Mouse (Mus musculus) E14TG2a.4 (cell line): ENCODE data around the gene Gucd1.

Source experiments
- H3K27me3 ChIP-seq: 2 replicates; pipeline ENCODE4 v1.6.1; 2014; ENCODE audit warnings: low read length, control low read depth; ENCODE audit not compliant: insufficient read depth
- H3K36me3 ChIP-seq: 2 replicates; pipeline ENCODE4 v1.6.1; 2014; ENCODE audit warnings: low read length, control low read depth; ENCODE audit not compliant: insufficient read depth
- H3K4me1 ChIP-seq: replicated peaks from 2 replicates; pipeline ENCODE4 v1.6.1; 2014; ENCODE audit warnings: low read depth, low read length, control low read depth
- H3K4me3 ChIP-seq: replicated peaks from 2 replicates; pipeline ENCODE4 v1.5.1; 2014; ENCODE audit warnings: mild to moderate bottlenecking, low read length
- H3K9me3 ChIP-seq: 2 replicates; pipeline ENCODE4 v1.6.1; 2014; ENCODE audit warnings: low read length, control low read depth
- CTCF ChIP-seq: conservative IDR thresholded peaks from 2 replicates; pipeline ENCODE4 v1.5.1; 2014; ENCODE audit warnings: low read length
- NANOG ChIP-seq: IDR thresholded peaks from 2 replicates; pipeline ENCODE4 v1.6.1; 2014; ENCODE audit warnings: borderline replicate concordance, low read length, mixed read lengths
- POU5F1 ChIP-seq: IDR thresholded peaks from 2 replicates; pipeline ENCODE4 v1.6.1; 2014; ENCODE audit warnings: low read length, borderline replicate concordance

Gene Gucd1

GRCm38 (mm10) chr10:75312361-75312760, 205.4 kb downstream of the Gucd1 start:
- peaks cover 13% of the 10 kb centered on the region for H3K4me1 ChIP-seq
- no peaks in the 10 kb centered on the region for H3K9me3 ChIP-seq
- TF ChIP-seq POU5F1 = no peak
- no peak for TF ChIP-seq CTCF
- no peak for TF ChIP-seq NANOG
- no peak overlapping the region for H3K4me3 ChIP-seq
- peaks cover 18% of the 10 kb centered on the region for H3K27me3 ChIP-seq
- peaks cover 56% of the 10 kb centered on the region for H3K36me3 ChIP-seq

DNA sequence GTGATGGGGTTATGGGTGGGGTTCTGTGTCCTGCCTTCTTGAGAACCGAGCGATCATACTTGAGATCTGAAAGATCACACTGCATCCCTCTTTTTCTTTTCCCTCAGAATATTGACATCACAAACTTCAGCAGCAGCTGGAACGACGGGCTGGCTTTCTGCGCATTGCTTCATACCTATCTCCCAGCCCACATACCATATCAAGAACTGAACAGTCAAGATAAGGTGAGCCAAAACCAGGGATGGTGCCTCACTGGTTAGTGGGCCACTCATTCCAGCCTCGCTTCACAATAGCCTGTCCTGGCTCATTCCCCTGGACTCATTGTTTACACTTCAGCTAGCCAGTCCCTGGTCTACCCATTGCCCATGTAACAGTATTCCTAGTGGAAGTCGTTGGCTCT, 210.6 kb downstream of the Gucd1 start:
- TF ChIP-seq POU5F1 (no peak), NANOG (no peak), CTCF (no peak)
- Histone ChIP-seq H3K9me3 (no peaks in the 10 kb centered on the region), H3K4me3 (no peak overlapping the region), H3K36me3 (peaks cover 99% of the 10 kb centered on the region), H3K27me3 (no peaks in the 10 kb centered on the region), H3K4me1 (no peaks in the 10 kb centered on the region)

- H3K9me3 ChIP-seq = no peaks in the 10 kb centered on the region
- TF ChIP-seq POU5F1 (no peak), NANOG (no peak), CTCF (no peak)
- H3K4me3 ChIP-seq = no peak overlapping the region
- H3K36me3 ChIP-seq = peaks cover 91% of the 10 kb centered on the region
- no peaks in the 10 kb centered on the region for H3K27me3 ChIP-seq
- no peaks in the 10 kb centered on the region for H3K4me1 ChIP-seq
Observed at GRCm38 (mm10) chr10:75304413-75304812, 213.4 kb downstream of the Gucd1 start.

GRCm38 (mm10) chr10:75304049-75304405, 213.7 kb downstream of the Gucd1 start:
- H3K4me3 ChIP-seq = no peak overlapping the region
- TF ChIP-seq CTCF (no peak), NANOG (no peak), POU5F1 (no peak)
- no peaks in the 10 kb centered on the region for H3K27me3 ChIP-seq
- H3K9me3 ChIP-seq = no peaks in the 10 kb centered on the region
- peaks cover 91% of the 10 kb centered on the region for H3K36me3 ChIP-seq
- no peaks in the 10 kb centered on the region for H3K4me1 ChIP-seq

- H3K9me3 ChIP-seq = no peaks in the 10 kb centered on the region
Observed at GRCm38 (mm10) chr10:75303324-75304048, 214.3 kb downstream of the Gucd1 start.

GRCm38 (mm10) chr10:75302536-75302935, 215.2 kb downstream of the Gucd1 start:
- H3K36me3 ChIP-seq = peaks cover 79% of the 10 kb centered on the region
- H3K4me3 ChIP-seq = no peak overlapping the region
- no peaks in the 10 kb centered on the region for H3K27me3 ChIP-seq
- TF ChIP-seq NANOG (no peak), CTCF (no peak), POU5F1 (no peak)
- H3K4me1 ChIP-seq = no peaks in the 10 kb centered on the region
- H3K9me3 ChIP-seq = no peaks in the 10 kb centered on the region

More at GRCm38 (mm10) chr10:75303324-75304048, 214.3 kb downstream of the Gucd1 start:
- TF ChIP-seq CTCF (no peak), POU5F1 (no peak), NANOG (no peak)
- Histone ChIP-seq H3K27me3 (no peaks in the 10 kb centered on the region), H3K4me1 (no peaks in the 10 kb centered on the region), H3K4me3 (no peak overlapping the region), H3K36me3 (peaks cover 86% of the 10 kb centered on the region)

- H3K4me1 ChIP-seq = no peaks in the 10 kb centered on the region
- H3K9me3 ChIP-seq = no peaks in the 10 kb centered on the region
- no peak overlapping the region for H3K4me3 ChIP-seq
- no peaks in the 10 kb centered on the region for H3K27me3 ChIP-seq
- peaks cover 79% of the 10 kb centered on the region for H3K36me3 ChIP-seq
- no peak for TF ChIP-seq POU5F1
- no peak for TF ChIP-seq NANOG
- TF ChIP-seq CTCF = no peak
Observed at GRCm38 (mm10) chr10:75301937-75302336, 215.8 kb downstream of the Gucd1 start.

DNA sequence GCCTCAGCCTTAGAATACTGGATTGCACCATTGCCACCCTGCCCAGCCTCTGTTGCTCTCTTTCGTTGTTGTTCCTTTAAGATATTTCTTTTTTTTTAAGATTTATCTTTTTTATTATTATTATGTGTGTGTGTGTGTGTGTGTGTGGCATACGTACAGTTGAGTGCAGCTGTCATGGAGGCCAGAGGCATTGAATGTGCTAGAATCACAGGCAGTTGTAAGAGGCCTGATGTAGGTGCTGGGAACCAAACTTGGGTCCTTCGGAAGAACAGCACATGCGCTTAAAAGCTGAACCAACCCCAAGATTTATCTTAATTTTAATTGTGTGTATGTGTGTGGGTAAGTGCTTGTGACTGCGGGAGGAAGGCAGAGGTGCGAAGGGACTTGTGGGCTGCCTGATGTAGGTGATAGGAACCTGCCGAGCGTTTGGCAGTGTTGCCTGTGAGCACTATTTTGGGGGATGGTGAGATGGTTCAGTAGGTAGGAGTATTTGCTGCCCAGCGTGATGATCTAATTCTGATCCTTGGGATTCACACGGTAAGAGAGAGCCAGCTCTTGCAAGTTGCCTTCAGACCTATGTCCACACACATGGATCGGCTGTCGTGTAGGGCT, 216.5 kb downstream of the Gucd1 start:
- no peaks in the 10 kb centered on the region for H3K27me3 ChIP-seq
- H3K4me1 ChIP-seq = no peaks in the 10 kb centered on the region
- H3K36me3 ChIP-seq = peaks cover 78% of the 10 kb centered on the region
- no peak overlapping the region for H3K4me3 ChIP-seq
- TF ChIP-seq NANOG (no peak), POU5F1 (no peak), CTCF (no peak)
- H3K9me3 ChIP-seq = no peaks in the 10 kb centered on the region
